Mouse (Mus musculus): ENCODE measurements around the gene Gm21987.

GRCm38 (mm10) chr16:38358256-38358812 is 11.5 kb downstream of the Gm21987 start:
- TF ChIP-seq CTCF (IDR thresholded peaks at IDR 0.05; ENCODE audit: low read depth, low read length) (no peak), POLR2A (IDR thresholded peaks at IDR 0.05; ENCODE audit: extremely low read depth, insufficient read depth, low read length) (no peak)

All from liver, adult 2 months (tissue).